Mouse (Mus musculus) cerebellum, adult 2 months (tissue): ENCODE data around the gene Tuba1b.

Experiments used
- CTCF ChIP-seq: fragments of 200-500 bp; IDR thresholded peaks from 2 replicates; pipeline ENCODE4 v1.5.1; 2011; ENCODE audit warnings: low read depth, mild to moderate bottlenecking, control low read depth, low read length, moderate library complexity, borderline replicate concordance; ENCODE audit not compliant: insufficient read depth
- POLR2A ChIP-seq: fragments of 200-500 bp; IDR thresholded peaks from 2 replicates; pipeline ENCODE4 v1.6.1; 2011; ENCODE audit warnings: low read length, control low read depth, borderline replicate concordance; ENCODE audit not compliant: insufficient read depth

DNA sequence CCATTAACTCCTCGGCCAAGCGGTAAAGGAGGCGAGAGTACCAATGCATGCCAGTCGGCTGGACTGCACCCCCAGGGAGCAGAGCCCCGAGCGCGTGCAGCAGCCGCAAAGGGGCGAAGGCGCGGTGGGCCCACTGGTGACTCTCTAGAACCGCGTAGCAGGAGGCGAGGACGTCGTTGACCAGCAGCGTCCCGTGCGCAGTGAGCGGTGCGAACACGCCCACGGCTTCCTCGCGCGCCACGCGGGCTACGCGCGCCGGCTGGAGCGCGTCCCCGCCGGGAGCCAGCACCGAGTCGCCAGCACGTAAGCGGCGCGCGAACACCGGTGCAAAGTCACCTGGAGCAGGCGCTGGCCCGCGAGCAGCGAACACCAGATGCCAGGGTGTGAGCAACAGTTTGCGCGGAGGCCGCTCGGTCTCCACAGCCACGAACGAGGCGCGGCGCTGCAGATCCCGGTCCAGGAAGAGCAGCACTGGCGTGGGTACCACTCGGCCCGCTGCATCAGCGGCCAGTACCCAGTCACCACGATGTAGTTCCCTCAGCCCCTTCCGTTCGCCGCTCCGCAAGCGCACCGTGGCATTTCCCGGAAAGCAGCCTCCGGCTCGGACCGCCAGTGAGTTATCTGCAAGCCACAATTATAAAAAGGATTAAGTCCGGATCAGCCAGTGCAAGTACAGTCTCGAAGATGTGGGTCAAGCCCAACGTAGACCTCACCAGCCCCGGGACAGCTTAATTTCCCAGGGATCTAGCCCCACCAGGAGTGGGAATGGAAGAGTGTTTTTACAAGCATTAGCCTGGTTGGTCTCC is 40.2 kb downstream of the Tuba1b start, which contains the start of gene Rhebl1:
- TF ChIP-seq CTCF (no peak), POLR2A (no peak)
